Mouse (Mus musculus): ENCODE measurements around the gene Cip2a. TPM values are rescaled to one million over a fixed set of nuclear protein-coding genes. Genes with fewer than 3 reads are reported as not detected.

The Cip2a gene
- total and polyA plus RNA-seq, 2 experiments, result 0.18 to 1.0 TPM

DNA sequence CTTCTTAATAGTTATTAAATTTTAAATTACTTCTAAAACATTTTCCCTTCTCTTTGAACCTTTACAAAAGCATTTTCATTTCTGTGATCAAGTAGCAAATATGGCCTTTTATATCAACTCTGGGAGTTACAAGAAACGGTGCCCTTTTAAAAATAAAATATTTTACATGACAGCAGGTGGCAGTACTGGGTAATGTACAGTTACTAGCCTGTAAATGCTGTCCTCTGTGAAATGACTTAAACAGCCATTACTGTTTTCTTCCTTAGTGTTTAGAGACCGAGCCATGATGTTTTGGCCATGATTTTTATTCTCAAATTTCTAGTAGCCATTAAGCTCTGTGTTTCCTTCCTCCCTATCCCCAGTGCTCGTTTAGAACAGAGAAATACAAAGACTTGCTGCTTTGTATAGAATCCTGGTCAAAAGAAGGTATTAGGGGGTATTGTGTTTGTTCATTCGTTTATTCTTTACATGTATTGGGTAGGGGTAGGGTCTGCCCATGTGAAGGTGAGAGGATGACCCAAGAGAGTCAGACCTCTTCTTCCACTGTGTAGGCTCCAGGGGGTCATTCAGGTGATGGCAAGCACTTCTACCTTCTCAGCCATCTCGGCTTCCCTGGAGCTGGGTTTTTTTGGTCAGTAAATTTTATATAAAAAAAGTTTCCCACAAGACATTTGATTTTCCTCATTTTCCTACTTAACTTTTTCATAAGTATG lies 22.8 kb downstream of the Cip2a start:
- Histone ChIP-seq H3K4me1 (ENCODE audit: control insufficient read depth, insufficient read depth, low read length) (no peaks in the 10 kb centered on the region), H3K27ac (replicated peaks; ENCODE audit: insufficient read depth, low read depth, low read length) (no peak overlapping the region), H3K4me3 (ENCODE audit: insufficient read depth, low read depth, low read length) (no peak overlapping the region), H3K36me3 (ENCODE audit: control insufficient read depth, insufficient read depth, low read length) (no peaks in the 10 kb centered on the region), H3K9ac (ENCODE audit: low read depth, low read length) (no peak overlapping the region), H3K79me2 (ENCODE audit: control insufficient read depth, insufficient read depth, low read length) (no peaks in the 10 kb centered on the region), H3K27me3 (ENCODE audit: control insufficient read depth, insufficient read depth, low read length) (no peaks in the 10 kb centered on the region)
- no peak for DNase-seq (ENCODE audit: extremely low read depth, low read depth, low spot score)
- no peak for TF ChIP-seq POLR2A (IDR thresholded peaks at IDR 0.05; ENCODE audit: extremely low read depth, insufficient read depth, low read length)
- TF ChIP-seq CTCF (IDR thresholded peaks at IDR 0.05; ENCODE audit: low read depth, low read length), result no peak
- WGBS, result 84% methylated on average over 5 of the region's 5 CpGs

DNA sequence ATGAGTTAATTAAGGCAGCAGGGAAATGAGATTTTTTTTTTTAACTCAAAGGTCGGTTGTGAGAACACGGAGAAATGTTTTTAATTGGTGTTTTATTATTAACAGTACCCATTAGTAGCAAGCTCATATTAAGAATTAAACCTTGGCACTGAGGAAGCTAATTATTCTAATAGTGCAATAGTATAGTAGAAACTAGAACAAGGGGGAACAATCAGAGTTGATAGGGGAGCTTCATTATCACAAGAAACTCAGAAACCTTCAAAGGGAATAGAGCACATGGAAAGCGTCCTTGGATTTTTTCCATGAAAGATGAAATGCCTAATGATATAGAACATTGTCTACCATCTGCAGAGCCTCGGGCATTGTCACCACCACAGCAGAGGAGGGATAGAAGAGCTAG lies 41.9 kb downstream of the Cip2a start:
- Histone ChIP-seq H3K9ac (ENCODE audit: low read depth, low read length) (no peak overlapping the region), H3K36me3 (ENCODE audit: control insufficient read depth, insufficient read depth, low read length) (no peaks in the 10 kb centered on the region), H3K79me2 (ENCODE audit: control insufficient read depth, insufficient read depth, low read length) (no peaks in the 10 kb centered on the region), H3K27ac (replicated peaks; ENCODE audit: insufficient read depth, low read depth, low read length) (no peak overlapping the region), H3K27me3 (ENCODE audit: control insufficient read depth, insufficient read depth, low read length) (no peaks in the 10 kb centered on the region), H3K4me1 (ENCODE audit: control insufficient read depth, insufficient read depth, low read length) (no peaks in the 10 kb centered on the region), H3K4me3 (ENCODE audit: insufficient read depth, low read depth, low read length) (no peak overlapping the region)
- DNase-seq (ENCODE audit: extremely low read depth, low read depth, low spot score), result no peak
- WGBS, result 80% methylated on average over 4 of the region's 4 CpGs
- TF ChIP-seq CTCF (IDR thresholded peaks at IDR 0.05; ENCODE audit: low read depth, low read length) (no peak), POLR2A (IDR thresholded peaks at IDR 0.05; ENCODE audit: extremely low read depth, insufficient read depth, low read length) (no peak)

DNA sequence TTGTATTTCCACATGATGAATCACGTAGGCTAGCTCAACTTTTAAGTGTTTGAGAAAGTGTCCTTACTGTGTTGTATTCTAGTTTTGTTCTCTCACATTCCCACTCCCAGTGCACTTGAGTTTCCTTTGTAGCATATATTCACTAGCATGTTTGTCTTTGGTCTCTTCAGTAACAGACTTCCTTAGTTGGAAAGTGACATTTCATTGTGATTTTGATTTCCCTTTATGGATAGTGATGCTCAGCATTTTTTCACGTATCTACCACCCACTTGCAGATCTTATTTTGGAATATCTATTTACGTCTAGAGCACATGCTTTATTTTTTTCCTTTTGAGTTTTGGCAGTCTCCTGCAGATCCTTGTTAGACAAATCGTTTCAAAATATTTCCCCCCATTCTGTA lies 43.8 kb downstream of the Cip2a start:
- 67% methylated on average over 4 of the region's 4 CpGs for WGBS
- DNase-seq (ENCODE audit: extremely low read depth, low read depth, low spot score), result no peak
- no peak overlapping the region for H3K4me3 ChIP-seq (ENCODE audit: insufficient read depth, low read depth, low read length)

DNA sequence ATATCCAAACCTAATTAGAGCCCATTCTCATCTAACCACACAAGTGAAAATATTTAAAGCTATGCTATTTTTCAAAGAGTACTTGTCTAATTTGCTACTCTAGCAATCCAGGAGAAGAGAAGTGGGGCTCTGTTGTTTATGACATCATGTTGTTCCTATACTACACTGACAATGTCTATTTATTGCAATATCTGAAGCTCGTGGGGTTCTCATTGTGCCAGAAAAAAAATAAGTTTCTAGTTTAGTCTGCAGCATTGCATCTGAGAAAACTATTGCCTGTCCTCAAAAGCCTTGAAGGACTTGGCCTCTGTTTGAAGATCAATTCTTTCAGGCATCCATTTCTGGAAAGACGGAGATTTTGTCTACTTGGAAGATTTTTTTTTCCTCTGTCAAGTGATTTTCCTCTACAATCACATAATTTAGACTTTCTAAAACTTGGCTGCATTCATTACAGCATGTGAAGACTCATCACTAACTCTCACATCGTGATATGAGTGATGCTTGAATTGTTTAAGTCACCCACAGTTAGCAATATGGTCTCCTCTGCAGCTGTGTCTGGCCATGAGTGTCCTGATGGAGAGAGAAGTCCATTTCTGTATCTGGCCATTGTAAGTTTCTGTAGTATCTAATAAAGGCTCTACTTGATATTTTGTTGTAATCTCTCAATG lies 46.7 kb downstream of the Cip2a start:
- WGBS, result 77% methylated on average over 3 of the region's 3 CpGs
- Histone ChIP-seq H3K4me1 (ENCODE audit: control insufficient read depth, insufficient read depth, low read length) (no peaks in the 10 kb centered on the region), H3K27ac (replicated peaks; ENCODE audit: insufficient read depth, low read depth, low read length) (no peak overlapping the region), H3K9ac (ENCODE audit: low read depth, low read length) (no peak overlapping the region), H3K79me2 (ENCODE audit: control insufficient read depth, insufficient read depth, low read length) (no peaks in the 10 kb centered on the region), H3K36me3 (ENCODE audit: control insufficient read depth, insufficient read depth, low read length) (no peaks in the 10 kb centered on the region), H3K27me3 (ENCODE audit: control insufficient read depth, insufficient read depth, low read length) (no peaks in the 10 kb centered on the region), H3K4me3 (ENCODE audit: insufficient read depth, low read depth, low read length) (no peak overlapping the region)
- no peak for TF ChIP-seq POLR2A (IDR thresholded peaks at IDR 0.05; ENCODE audit: extremely low read depth, insufficient read depth, low read length)
- no peak for TF ChIP-seq CTCF (IDR thresholded peaks at IDR 0.05; ENCODE audit: low read depth, low read length)
- DNase-seq (ENCODE audit: extremely low read depth, low read depth, low spot score), result no peak

More for the DNA sequence above, 43.8 kb downstream of the Cip2a start:
- H3K27me3 ChIP-seq (ENCODE audit: control insufficient read depth, insufficient read depth, low read length), result no peaks in the 10 kb centered on the region
- no peaks in the 10 kb centered on the region for H3K79me2 ChIP-seq (ENCODE audit: control insufficient read depth, insufficient read depth, low read length)
- H3K27ac ChIP-seq (replicated peaks; ENCODE audit: insufficient read depth, low read depth, low read length), result no peak overlapping the region
- no peak overlapping the region for H3K9ac ChIP-seq (ENCODE audit: low read depth, low read length)
- no peaks in the 10 kb centered on the region for H3K36me3 ChIP-seq (ENCODE audit: control insufficient read depth, insufficient read depth, low read length)
- TF ChIP-seq CTCF (IDR thresholded peaks at IDR 0.05; ENCODE audit: low read depth, low read length) (no peak), POLR2A (IDR thresholded peaks at IDR 0.05; ENCODE audit: extremely low read depth, insufficient read depth, low read length) (no peak)
- H3K4me1 ChIP-seq (ENCODE audit: control insufficient read depth, insufficient read depth, low read length), result no peaks in the 10 kb centered on the region

DNA sequence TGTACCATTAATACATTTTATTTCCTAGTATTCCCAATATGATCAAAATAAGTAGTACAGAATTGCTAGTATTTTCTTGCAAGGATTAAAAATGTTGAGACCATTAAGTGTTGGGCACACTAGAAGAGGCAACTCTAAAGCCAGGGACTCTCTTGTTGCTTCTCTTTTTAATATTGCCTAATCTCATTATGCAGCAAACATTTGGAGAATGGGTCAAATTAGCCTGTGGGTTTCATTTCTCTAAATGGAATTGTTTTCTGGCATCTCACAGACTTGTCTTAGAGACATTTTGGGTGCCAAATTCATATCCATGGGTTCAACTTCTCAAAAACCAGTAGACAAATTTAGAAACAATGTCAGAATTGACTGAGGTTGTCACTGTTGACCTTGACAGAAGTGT lies 55.2 kb downstream of the Cip2a start:
- H3K36me3 ChIP-seq (ENCODE audit: control insufficient read depth, insufficient read depth, low read length), result no peaks in the 10 kb centered on the region
- no peak overlapping the region for H3K9ac ChIP-seq (ENCODE audit: low read depth, low read length)
- no peaks in the 10 kb centered on the region for H3K27me3 ChIP-seq (ENCODE audit: control insufficient read depth, insufficient read depth, low read length)
- H3K27ac ChIP-seq (replicated peaks; ENCODE audit: insufficient read depth, low read depth, low read length), result no peak overlapping the region
- peak; percentile 33 for DNase-seq (ENCODE audit: extremely low read depth, low read depth, low spot score)
- H3K79me2 ChIP-seq (ENCODE audit: control insufficient read depth, insufficient read depth, low read length), result no peaks in the 10 kb centered on the region
- H3K4me1 ChIP-seq (ENCODE audit: control insufficient read depth, insufficient read depth, low read length), result no peaks in the 10 kb centered on the region
- no peak overlapping the region for H3K4me3 ChIP-seq (ENCODE audit: insufficient read depth, low read depth, low read length)
- TF ChIP-seq CTCF (IDR thresholded peaks at IDR 0.05; ENCODE audit: low read depth, low read length) (no peak), POLR2A (IDR thresholded peaks at IDR 0.05; ENCODE audit: extremely low read depth, insufficient read depth, low read length) (no peak)

DNA sequence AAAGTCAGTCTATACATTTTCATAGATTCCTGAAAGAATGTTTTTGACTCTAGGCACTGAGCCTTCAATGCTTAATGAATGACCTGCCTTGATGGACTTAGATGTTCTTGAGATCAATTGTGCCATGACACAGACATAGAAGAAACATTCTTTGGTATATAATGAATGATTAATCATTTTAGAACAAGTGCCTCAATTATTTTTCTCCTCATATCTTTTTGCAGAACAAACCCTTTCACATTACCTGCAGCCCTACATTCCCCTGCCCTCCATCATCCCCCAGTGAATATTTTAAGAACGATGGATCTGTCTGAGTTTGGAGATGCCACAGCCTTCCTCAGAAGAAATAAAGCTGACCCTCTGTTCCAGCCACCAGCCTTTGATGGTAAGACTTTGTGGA lies 63.2 kb downstream of the Cip2a start, which contains the start of gene Myh15:
TSS of gene Myh15 (plus strand) at position 301 of the 400 bp plus-strand sequence.
- Histone ChIP-seq H3K9ac (ENCODE audit: low read depth, low read length) (no peak within 1 kb of the TSS), H3K4me1 (ENCODE audit: control insufficient read depth, insufficient read depth, low read length) (no peaks in the 10 kb centered on the region), H3K4me3 (ENCODE audit: insufficient read depth, low read depth, low read length) (no peak within 1 kb of the TSS), H3K79me2 (ENCODE audit: control insufficient read depth, insufficient read depth, low read length) (no peaks in the 10 kb centered on the region), H3K36me3 (ENCODE audit: control insufficient read depth, insufficient read depth, low read length) (no peaks in the 10 kb centered on the region), H3K27ac (replicated peaks; ENCODE audit: insufficient read depth, low read depth, low read length) (no peak within 1 kb of the TSS), H3K27me3 (ENCODE audit: control insufficient read depth, insufficient read depth, low read length) (no peaks in the 10 kb centered on the region)
- TF ChIP-seq CTCF (IDR thresholded peaks at IDR 0.05; ENCODE audit: low read depth, low read length), result no peak
- TF ChIP-seq POLR2A (IDR thresholded peaks at IDR 0.05; ENCODE audit: extremely low read depth, insufficient read depth, low read length), result no peak
- DNase-seq (ENCODE audit: extremely low read depth, low read depth, low spot score), result no peak
- 88% methylated on average over 1 of the region's 1 CpGs for WGBS

Other genes starting within 250 kb of the Cip2a start
- gene Trat1, start 222.2 kb upstream of the Cip2a start, total RNA-seq (2014; rRNA removed), result not detected in 2 replicates
- 0.02 TPM in 1 of 2 replicates, not detected in the other for gene Trat1, start 222.2 kb upstream of the Cip2a start, polyA plus RNA-seq (2012; rRNA removed)
- gene Retnlb, start 177.3 kb upstream of the Cip2a start, total RNA-seq (2014; rRNA removed), result not detected in 2 replicates
- not detected in 2 replicates for gene Retnlb, start 177.3 kb upstream of the Cip2a start, polyA plus RNA-seq (2012; rRNA removed)
- gene Retnla, start 151.6 kb upstream of the Cip2a start, total RNA-seq (2014; rRNA removed), result 0.18 TPM in 1 of 2 replicates, not detected in the other
- gene Retnla, start 151.6 kb upstream of the Cip2a start, polyA plus RNA-seq (2012; rRNA removed), result not detected in 2 replicates
- gene Retnlg, start 121.6 kb upstream of the Cip2a start, total RNA-seq (2014; rRNA removed), result 0.74 TPM in 1 of 2 replicates, not detected in the other
- 0.42 and 0.75 TPM in 2 replicates for gene Retnlg, start 121.6 kb upstream of the Cip2a start, polyA plus RNA-seq (2012; rRNA removed)
- gene Dzip3, start within 50 bp of the Cip2a start, total RNA-seq (2014; rRNA removed), result 3.4 and 4.0 TPM in 2 replicates
- gene Dzip3, start within 50 bp of the Cip2a start, polyA plus RNA-seq (2012; rRNA removed), result 0.21 and 0.37 TPM in 2 replicates
- gene Myh15, start 63.3 kb downstream of the Cip2a start, total RNA-seq (2014; rRNA removed), result not detected in 2 replicates
- not detected in 2 replicates for gene Myh15, start 63.3 kb downstream of the Cip2a start, polyA plus RNA-seq (2012; rRNA removed)